Mouse (Mus musculus) olfactory bulb, adult 2 months (tissue): ENCODE data around the gene Myo1f. TPM values are rescaled to one million over a fixed set of nuclear protein-coding genes. Genes with fewer than 3 reads are reported as not detected.
"Not testable (repeated sequence)": the region's sequence is repeated elsewhere in the genome, so short reads cannot be mapped to it uniquely, and the experiment has no call there.

Experiments used
- H3K27ac ChIP-seq: fragments of 200-500 bp; 2 replicates; pipeline ENCODE4 v1.5.1; 2012; ENCODE audit warnings: low read depth, low read length; ENCODE audit not compliant: insufficient read depth
- H3K4me1 ChIP-seq: fragments of 200-500 bp; 2 replicates; pipeline ENCODE4 v1.6.1; 2012; ENCODE audit warnings: low read length; ENCODE audit not compliant: control insufficient read depth, insufficient read depth
- H3K4me3 ChIP-seq: fragments of 200-500 bp; 2 replicates; pipeline ENCODE4 v1.5.1; 2012; ENCODE audit warnings: mild to moderate bottlenecking, low read depth, low read length, moderate library complexity; ENCODE audit not compliant: insufficient read depth
- CTCF ChIP-seq: fragments of 200-500 bp; IDR thresholded peaks from 2 replicates; pipeline ENCODE4 v1.5.1; 2012; ENCODE audit warnings: low read depth, mild to moderate bottlenecking, low read length, moderate library complexity; ENCODE audit not compliant: insufficient read depth
- POLR2A ChIP-seq: fragments of 200-500 bp; IDR thresholded peaks from 2 replicates; pipeline ENCODE4 v1.6.1; 2012; ENCODE audit warnings: mild to moderate bottlenecking, low read depth, low read length, moderate library complexity; ENCODE audit not compliant: insufficient read depth
- WGBS: fragments of 180-500 bp; shearing (Covaris S2); methylation state at CpG from one replicate; pipeline ENCODE4 v1.1.7; 2018; 5-methylcytosine and 5-hydroxymethylcytosine counted together
- polyA plus RNA-seq: library from polyadenylated mRNA; stranded (reverse); fragments of >200 nt; gene quantifications from 2 replicates; pipeline ENCODE4 v1.2.4, GENCODE M21; 2012; ENCODE audit warnings: low replicate concordance; ENCODE audit not compliant: missing spikeins, insufficient read depth, insufficient read length

Gene Myo1f
- polyA plus RNA-seq, 1 experiment = not detected

GRCm38 (mm10) chr17:33601947-33602346, 46.4 kb downstream of the Myo1f start:
- no peak overlapping the region for H3K27ac ChIP-seq
- H3K4me3 ChIP-seq = no peak overlapping the region
- TF ChIP-seq POLR2A = no peak
- no peak for TF ChIP-seq CTCF
- 87% methylated on average over 12 of the region's 12 CpGs for WGBS
- no peaks in the 10 kb centered on the region; the same call in 1 of the 2 replicates for H3K4me1 ChIP-seq

GRCm38 (mm10) chr17:33607273-33607672, 51.8 kb downstream of the Myo1f start:
- TF ChIP-seq POLR2A (no peak), CTCF (no peak)
- Histone ChIP-seq H3K4me3 (no peak overlapping the region), H3K4me1 (no peaks in the 10 kb centered on the region), H3K27ac (no peak overlapping the region)
- WGBS = 90% methylated on average over 2 of the region's 2 CpGs

- TF ChIP-seq CTCF = no peak
- TF ChIP-seq POLR2A = no peak
- Histone ChIP-seq H3K27ac (no peak overlapping the region), H3K4me1 (no peaks in the 10 kb centered on the region), H3K4me3 (no peak overlapping the region)
- 84% methylated on average over 7 of the region's 7 CpGs for WGBS
Measured at GRCm38 (mm10) chr17:33610548-33610947, 55.0 kb downstream of the Myo1f start.

- not testable (repeated sequence) for H3K4me1 ChIP-seq, H3K4me3 ChIP-seq
- 87% methylated on average over 5 of the region's 5 CpGs for WGBS
Measured at GRCm38 (mm10) chr17:33613726-33614125, 58.2 kb downstream of the Myo1f start.

GRCm38 (mm10) chr17:33627281-33627680, 71.8 kb downstream of the Myo1f start:
- TF ChIP-seq POLR2A (no peak), CTCF (no peak)
- Histone ChIP-seq H3K4me3 (no peak overlapping the region), H3K27ac (no peak overlapping the region), H3K4me1 (peaks cover 22% of the 10 kb centered on the region)
- 92% methylated on average over 3 of the region's 3 CpGs for WGBS

More at GRCm38 (mm10) chr17:33613726-33614125, 58.2 kb downstream of the Myo1f start:
- H3K27ac ChIP-seq = not testable (repeated sequence)

GRCm38 (mm10) chr17:33628621-33629486, 73.3 kb downstream of the Myo1f start, which contains the start of gene Zfp414:
Gene Zfp414, plus strand, starts transcription at chr17:33629090.
- 3% methylated on average over 35 of the region's 35 CpGs for WGBS
- TF ChIP-seq POLR2A (peak; percentile 59), CTCF (no peak)
- peak within 1 kb of the TSS; percentile 92 for H3K27ac ChIP-seq

GRCm38 (mm10) chr17:33629487-33630125, 74.1 kb downstream of the Myo1f start:
- H3K4me1 ChIP-seq = peaks cover 22% of the 10 kb centered on the region
- WGBS = 62% methylated on average over 12 of the region's 12 CpGs
- TF ChIP-seq POLR2A = no peak
- TF ChIP-seq CTCF = no peak
- H3K27ac ChIP-seq = no peak overlapping the region
- peak overlapping the region; percentile 70 for H3K4me3 ChIP-seq

More at GRCm38 (mm10) chr17:33628621-33629486, 73.3 kb downstream of the Myo1f start, which contains the start of gene Zfp414:
- H3K4me3 ChIP-seq = peak within 1 kb of the TSS; percentile 70
- peaks cover 22% of the 10 kb centered on the region for H3K4me1 ChIP-seq

GRCm38 (mm10) chr17:33630171-33630895, 74.8 kb downstream of the Myo1f start:
- 0 out of 2 replicates have a peak overlapping the region, but pooled peaks have one; percentile 7 for H3K4me3 ChIP-seq
- TF ChIP-seq CTCF = no peak
- peaks cover 22% of the 10 kb centered on the region for H3K4me1 ChIP-seq
- no peak overlapping the region for H3K27ac ChIP-seq
- 63% methylated on average over 13 of the region's 13 CpGs for WGBS
